Mouse (Mus musculus): ENCODE results near the gene Lrrc1. TPM values are rescaled to one million over a fixed set of nuclear protein-coding genes. Genes with fewer than 3 reads are reported as not detected.

Lrrc1 gene
- polyA plus RNA-seq, 1 experiment = not detected

DNA sequence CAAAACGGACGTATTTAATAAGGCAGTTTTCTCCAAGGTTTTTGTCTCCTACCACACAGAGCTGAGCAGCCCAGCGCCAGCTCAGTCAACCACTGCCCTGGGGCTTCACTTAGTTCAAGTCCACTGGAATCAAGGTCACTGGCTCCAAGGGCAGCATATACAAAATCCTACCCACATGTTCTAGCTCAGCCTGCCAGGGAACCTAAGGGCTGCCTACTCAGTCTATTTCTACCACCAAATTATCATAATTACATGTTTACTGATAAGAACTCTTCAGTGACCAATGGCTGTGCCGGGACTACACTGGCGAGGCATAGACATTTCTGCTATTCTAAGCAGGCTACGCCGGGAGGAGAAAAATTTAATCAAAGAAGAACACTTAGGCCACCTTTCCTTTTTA is 80.8 kb downstream of the Lrrc1 start:
- TF ChIP-seq GATA1 (IDR thresholded peaks at IDR 0.05; ENCODE audit: low read length) = no peak

DNA sequence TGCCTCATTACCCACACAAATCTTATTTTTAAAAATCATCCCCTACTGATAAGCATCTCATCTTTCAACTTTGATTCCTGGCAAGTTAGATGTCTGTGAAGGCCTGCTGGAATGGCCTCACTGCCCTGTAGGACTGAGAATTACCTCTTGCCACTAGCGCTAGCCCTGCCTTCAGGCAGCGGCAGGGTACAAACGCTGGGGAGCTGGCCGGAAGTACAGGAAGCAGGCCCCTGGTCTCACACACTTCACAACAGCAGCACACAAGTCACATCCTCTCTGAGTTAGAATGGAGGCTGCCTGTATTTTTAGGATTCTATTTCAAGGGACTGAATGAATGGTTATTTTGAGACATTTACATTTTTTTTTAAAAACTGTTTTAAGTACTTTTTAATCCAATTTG is 81.5 kb downstream of the Lrrc1 start:
- TF ChIP-seq GATA1 (IDR thresholded peaks at IDR 0.05; ENCODE audit: low read length) = no peak

DNA sequence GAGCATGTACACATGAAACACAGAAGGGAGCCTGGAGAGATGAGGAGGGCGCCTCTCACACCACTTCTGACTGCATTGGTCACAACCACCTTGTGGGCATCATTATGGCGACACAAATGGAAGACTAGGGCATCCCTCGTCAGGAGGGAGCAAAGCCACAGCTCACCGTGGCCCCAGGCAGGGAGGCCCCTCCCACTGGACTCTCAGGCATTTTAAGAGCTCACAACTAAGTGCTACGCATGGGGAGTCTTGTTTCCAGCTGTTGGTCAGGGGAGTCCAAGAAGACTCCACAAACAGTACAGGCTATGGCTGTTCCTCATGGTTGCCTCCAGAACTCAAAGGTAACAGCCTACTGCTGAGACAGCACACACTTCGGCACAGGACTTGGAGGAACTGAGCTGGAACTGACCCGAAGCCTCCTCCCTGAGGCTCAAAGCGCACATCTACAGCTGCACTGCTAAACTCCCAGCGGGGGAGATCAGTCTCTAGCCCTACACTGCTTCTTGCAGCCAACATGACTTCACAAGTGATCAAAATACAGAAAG is 83.2 kb downstream of the Lrrc1 start:
- no peak for TF ChIP-seq GATA1 (IDR thresholded peaks at IDR 0.05; ENCODE audit: low read length)

DNA sequence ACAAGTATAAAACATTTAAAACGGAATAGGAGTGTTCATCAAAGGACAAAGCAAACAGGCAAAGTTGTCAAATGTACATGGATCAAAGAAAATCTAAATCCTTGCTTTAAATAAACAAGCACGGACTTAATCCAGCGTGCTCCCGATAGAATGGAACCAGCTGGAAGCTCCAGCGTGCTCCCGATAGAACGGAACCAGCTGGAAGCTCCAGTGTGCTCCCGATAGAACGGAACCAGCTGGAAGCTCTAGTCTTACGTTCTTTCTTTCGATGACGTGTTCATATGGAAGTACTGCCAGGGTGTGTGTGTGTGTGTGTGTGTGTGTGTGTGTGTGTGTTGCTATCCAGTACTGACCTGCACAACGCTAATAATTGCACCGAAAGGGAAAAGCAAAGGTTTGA is 84.3 kb downstream of the Lrrc1 start:
- no peak for TF ChIP-seq GATA1 (IDR thresholded peaks at IDR 0.05; ENCODE audit: low read length)

DNA sequence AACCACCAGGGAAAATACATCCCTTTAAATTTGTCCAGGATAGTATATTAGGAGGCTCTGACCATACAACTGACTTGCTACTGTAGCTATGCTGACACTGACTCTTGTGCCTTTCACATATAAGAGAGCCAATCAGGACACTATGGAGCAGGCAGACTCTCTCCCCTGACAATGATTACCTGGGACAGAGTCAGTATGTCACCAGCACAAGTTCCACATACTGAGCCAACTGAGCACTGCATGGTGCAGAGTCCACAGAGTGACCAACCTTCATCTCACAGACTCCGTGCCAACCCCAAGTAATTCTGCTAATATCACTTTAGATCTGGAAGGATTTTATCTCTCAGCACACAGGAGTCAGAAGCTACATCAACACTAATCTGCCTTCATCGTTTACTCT is 85.3 kb downstream of the Lrrc1 start:
- no peak for TF ChIP-seq GATA1 (IDR thresholded peaks at IDR 0.05; ENCODE audit: low read length)

DNA sequence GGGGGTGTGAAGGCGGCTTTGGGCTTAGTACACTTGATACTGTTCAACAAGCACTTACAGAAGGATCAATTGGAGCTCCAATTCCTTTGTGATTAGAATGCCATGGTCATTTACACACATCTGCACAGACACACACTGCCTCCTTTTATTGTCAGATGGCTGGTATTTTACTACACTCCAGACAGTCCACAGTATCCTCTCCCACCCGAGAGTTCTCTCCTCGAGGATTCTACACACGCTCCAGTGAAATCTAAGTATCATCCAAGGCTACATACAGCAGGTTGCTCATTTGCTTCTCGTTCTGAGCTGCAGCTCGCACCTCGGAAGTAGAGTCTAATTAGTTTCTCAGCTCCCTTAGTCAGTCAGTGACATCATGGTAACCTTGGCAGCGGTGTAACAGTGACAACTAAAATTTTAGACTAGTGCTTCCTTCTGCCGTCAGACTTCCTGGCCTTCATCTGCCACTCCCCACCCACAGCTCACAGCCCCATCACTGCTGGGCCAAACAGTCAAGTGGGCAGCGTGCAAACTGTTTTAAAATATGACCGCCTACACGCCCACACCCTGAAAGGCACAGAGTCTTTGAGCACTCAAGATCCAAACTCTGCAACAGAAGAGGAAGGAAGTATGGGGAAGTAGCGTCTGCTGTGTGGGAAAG is 88.4 kb downstream of the Lrrc1 start:
- no peak for TF ChIP-seq GATA1 (IDR thresholded peaks at IDR 0.05; ENCODE audit: low read length)

DNA sequence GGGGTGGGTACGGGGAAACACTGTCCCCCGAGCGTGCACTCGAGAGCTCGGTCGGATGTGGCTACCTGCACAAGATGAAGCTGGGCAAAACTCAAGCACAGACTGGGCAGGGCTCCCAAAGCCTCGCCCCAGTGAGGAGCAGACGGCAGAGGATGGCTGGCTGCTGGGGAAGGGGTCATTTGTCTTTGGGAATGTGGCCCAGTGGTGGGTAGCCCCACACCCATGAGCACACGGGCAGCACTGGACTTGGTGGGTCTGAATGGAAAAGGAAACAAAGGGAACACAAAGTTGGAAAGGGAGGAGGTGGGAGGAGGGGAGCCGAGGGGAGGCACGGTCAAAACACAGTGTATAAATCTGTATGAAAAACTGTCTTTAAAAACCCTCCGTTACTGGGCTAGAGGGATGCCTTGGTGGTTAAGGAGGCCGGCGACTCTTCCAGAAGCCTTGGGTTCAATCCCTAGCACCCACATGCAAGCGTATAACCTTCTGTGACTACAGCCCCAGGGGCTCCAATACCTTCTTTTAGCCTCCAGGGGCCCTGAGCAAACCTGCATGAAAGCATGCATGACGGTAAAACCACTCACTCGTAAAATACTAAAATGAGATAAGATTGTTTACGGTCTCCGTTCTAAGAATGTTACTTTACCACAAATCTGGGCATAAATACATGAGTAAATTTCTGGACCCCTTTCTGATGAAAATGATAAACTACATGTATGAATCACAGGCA is 89.1 kb downstream of the Lrrc1 start:
- no peak for TF ChIP-seq GATA1 (IDR thresholded peaks at IDR 0.05; ENCODE audit: low read length)

DNA sequence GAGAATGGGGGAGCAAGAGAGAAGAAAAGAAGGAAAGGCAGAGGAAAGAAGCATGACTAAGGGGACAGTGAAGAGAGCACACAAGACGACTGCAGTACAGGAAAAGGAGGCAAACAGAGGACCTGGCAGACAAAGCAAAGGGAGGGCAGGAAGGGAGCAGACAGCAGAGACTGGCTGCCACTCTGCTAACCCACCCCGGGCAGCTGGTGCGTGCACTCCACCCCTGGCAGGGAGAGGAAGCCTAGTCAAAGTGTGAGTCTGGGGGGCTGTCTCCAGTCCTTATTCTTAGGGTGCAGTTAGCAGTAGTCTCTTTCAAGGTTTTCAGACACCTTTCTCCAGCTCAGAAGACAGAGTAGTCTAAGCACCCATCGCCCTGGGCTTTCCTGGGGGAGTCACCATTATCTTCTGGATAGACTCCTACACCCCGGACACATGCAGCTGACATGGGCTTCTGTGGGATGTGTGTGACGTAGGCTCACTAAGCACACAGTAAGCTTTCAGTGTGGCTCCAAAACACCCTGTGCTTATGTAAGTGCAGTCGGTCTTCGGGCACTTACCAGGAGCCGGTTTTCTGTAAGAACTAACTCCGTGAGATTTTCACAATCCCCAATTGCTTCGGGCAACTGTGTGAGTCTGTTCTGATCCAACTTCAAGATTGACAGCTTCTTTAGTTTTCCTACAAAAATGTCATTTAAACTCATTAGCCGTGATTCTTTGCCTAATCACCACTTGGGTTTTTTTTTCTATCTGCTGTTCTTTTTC is 92.4 kb downstream of the Lrrc1 start:
- no peak for TF ChIP-seq GATA1 (IDR thresholded peaks at IDR 0.05; ENCODE audit: low read length)

DNA sequence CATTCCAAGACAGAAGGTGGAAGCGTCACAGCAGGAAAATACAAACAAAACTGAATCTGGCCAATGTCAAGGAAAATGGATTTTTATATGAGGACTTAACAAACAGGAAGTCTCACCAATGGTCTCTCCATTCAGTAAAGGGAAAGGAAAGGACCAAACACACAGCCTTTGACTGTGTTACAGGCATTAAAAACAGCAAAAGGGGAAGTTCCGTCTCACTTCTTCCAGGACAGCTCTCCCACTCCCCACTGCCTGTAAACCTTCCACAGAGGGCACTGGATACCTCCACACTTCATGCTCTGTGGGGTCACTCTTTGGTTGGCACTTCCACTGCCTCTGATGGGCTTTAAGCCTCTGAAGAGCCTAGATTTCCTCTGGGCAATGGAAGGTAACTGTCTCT is 94.2 kb downstream of the Lrrc1 start:
- TF ChIP-seq GATA1 (IDR thresholded peaks at IDR 0.05; ENCODE audit: low read length) = no peak

DNA sequence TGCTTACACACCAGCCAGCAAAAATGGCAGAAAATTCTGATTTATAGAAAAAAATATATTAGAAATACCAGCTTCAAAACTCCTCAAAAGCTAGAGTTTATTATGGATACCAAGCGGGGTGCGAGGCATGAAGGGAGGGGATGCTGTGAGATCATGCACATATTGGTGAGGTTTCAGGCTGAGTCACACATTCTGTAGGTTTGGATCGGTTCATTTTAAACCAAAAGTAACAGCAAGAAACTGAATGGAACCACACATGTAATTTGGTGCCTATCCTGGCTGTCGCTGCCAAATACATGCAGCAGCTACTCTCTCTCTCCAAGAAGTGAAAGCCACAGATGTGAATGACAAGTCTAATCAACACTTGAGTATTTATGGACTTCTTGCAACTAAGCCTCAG is 99.8 kb downstream of the Lrrc1 start:
- TF ChIP-seq GATA1 (IDR thresholded peaks at IDR 0.05; ENCODE audit: low read length) = no peak

DNA sequence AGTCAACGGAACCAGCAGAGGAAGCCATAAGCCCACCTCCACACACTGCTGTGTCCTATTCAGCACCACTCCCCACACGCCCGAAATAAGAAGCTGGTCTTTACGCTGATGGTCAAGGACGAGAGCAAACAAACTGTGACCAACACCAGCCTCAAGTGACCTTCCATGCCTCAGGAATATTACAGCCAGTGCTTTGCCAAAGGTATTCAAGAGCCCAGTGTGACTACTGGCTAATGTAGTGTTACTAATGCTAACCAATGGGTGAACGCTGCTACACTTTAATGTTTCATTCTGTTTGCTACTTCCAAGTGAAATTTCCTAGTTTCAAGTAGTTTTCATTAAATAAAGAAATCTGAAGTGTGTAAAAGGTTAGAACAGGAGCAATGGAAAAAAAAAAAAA is 105.3 kb downstream of the Lrrc1 start:
- no peak for TF ChIP-seq GATA1 (IDR thresholded peaks at IDR 0.05; ENCODE audit: low read length)

DNA sequence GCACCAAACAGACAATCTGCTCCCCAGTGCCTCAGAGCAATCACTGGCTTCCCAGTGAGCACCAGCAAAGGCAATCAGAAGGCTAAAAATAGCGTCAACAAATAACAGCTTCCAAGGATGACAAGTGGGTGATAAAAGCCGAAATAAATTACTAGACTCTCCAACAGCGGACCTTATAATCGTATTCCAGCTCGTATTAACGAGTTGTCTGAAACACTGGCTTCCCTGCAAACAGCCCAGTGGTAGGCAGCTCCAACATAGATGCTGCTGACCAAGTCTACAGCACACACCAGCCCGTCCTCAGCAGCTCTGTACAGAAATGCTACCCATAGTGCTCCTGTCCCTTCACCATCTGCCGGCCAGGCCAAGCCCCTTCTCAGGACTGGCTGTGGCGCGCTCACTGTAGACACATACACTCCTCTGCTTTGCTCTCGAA is 105.8 kb downstream of the Lrrc1 start:
- TF ChIP-seq GATA1 (IDR thresholded peaks at IDR 0.05; ENCODE audit: low read length) = no peak

DNA sequence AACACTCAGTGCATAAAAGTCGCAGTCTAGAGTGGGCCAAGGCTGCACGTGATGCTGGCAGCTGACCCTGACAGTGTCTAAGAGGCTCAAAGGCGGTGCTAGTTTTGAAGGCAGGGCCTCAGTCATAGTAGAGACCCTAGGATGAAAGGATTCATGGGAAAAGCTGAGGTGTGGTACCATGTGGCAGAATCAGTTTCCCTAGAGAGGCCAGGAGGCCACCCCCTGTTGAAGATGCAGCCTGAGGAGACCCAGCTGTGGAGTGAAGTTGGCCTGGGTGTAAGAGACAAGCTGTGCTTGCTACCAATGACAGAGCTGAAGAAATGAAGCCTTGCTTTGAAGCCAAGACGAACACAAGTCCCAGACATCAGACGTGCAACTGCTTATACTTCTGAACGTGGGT is 107.5 kb downstream of the Lrrc1 start:
- TF ChIP-seq GATA1 (IDR thresholded peaks at IDR 0.05; ENCODE audit: low read length) = no peak

DNA sequence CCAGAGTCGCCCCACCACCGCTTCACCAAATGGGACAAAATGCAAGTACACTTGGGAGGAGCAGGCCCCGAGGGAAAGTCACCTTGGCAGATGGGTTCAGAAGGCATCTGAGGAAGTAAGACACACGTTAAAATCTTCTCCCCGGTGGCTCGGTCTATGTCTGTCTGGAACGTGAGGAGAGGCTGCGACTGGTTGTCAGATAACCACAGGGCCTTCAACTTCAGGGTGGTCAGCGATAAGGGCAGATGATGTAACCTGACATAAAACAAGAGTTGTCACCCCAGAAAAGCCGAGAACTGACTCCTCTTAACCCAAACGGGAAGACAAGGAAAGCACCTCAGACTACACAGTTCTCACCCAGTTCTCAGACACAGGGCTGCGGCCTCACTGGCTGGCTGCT is 109.7 kb downstream of the Lrrc1 start:
- TF ChIP-seq GATA1 (IDR thresholded peaks at IDR 0.05; ENCODE audit: low read length) = no peak

DNA sequence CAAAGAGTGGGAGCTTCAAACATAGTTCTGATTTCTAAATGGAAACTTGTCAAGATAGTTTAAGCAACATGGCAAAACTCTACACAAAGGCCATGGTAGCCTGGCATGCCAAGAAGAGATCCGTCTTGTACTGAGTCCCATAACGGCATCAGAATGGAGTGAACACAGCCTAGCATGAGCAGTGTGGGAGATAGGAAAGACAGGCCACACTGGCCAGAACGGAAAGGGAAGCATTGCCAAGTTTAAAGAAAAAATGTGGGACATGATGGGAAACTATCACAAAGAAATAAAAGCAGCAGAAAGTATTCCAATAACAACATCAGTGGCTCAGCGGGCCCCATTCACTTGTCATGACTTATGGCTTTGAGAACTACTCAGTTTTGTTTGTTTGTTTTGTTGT is 111.2 kb downstream of the Lrrc1 start:
- TF ChIP-seq GATA1 (IDR thresholded peaks at IDR 0.05; ENCODE audit: low read length) = no peak

DNA sequence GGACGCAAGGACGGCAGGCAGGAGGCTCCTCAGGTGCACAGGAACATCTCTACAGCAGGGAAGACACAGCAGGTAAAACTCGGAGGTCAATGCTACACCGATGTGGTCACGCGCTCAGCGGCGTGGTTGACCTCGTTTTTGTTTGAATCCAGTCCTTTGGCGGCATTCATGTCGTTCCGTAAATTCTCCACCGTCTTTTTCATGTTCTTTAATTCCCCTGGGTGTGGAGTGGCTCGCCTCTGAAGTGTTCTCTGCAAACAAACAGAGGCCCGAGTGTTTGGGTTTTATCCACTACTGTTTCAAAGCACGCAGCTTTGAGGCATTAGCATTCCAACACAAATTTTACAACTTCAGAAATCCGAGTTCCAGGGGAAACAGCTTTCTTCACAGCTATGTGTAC is 112.6 kb downstream of the Lrrc1 start:
- no peak for TF ChIP-seq GATA1 (IDR thresholded peaks at IDR 0.05; ENCODE audit: low read length)

Measured in G1E-ER4 (cell line).